Mouse (Mus musculus) lung, postnatal 4 days (tissue): Measurements from ENCODE around the gene Tjp2.
"Not testable (repeated sequence)": the region's sequence is repeated elsewhere in the genome, so short reads cannot be mapped to it uniquely, and the experiment has no call there.

Source experiments
- DNase-seq, 2 experiments: peaks; one replicate each; pipeline ENCODE4 v3.0.0; 2021

Gene Tjp2

DNA sequence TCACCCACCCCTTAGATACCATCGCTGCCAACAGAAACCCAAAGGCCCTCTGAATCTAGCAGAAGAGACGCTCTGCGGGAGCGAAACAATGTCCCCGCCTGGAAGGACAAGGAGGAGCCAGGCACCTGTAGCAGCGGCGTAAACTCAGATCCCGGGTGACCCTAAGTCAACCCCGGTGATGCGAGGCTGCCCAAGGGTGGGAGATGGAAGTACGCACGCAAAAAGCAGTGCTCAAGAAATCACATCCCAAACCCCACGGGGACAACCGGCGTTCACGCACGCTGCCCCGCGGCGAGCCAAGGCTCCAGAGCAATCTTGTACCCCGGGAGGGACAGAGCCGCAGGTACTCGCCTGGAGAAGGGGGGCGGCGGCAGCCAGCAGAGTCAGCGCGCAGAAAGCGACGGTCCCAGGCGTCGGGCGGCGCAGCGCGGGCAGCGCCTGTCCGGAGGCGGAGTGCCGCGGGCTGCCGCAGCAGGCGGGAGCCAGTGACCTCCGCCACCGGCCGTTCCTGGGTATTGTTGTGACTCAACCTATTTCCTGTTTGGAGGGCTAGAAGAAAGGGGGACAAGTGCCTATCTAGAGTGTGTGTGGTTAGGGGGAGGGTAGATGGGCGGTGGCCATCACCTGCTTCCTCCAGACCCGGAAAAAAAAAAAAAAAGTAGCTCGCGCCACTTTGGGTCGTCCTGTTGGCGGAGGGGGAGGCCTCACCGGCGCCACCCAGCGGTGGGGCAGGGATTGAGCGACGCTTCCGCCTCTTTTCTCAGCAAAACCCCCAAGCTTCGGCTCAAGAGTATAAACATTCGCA, at the start of gene Tjp2:
Gene Tjp2, minus strand, starts transcription at position 531 of the 805 bp plus-strand sequence.
- peak; percentile 83 to 90 for DNase-seq

DNA sequence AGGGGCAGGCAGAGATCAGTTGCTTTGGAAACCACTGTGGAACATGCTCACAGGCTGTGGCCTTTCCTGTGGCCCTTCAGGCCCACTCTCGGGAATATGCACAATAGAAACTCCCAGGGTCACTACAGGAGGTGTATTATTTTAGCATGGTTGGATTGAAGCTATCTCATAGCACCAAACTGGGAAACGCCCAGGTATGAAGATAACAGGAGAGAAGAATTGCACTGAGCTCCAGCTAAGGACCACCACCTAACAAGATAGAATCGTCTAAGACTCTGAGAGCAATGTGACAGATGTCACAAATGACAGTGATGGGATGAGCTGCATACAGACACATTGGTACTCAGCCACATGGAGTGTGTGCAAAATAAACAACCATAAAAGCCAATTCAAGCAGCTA, 49.5 kb upstream of the Tjp2 start:
- no peak for DNase-seq

- peak; percentile 82 to 87 for DNase-seq
Measured at GRCm38 (mm10) chr19:24271746-24272426, 47.1 kb upstream of the Tjp2 start.

DNA sequence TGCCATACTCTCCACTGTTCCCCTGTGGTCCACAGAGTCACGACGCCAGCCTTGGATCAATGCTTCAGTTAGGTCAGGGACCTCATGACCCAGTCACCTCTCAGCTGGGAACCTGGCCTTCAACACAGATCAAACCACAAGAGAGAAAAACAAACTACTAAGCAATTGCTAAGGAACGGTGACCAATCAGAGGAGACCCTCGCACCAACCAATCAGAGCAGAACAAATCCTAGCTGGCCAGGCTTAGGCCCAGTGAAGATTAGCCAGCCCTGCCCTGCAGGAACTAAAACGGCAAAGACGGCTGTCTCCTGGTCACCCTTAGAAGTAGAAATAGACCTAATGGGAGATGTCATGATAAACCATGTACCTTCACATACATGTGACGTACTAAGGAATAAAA, 46.5 kb upstream of the Tjp2 start:
- peak in 1 of 2 experiments; percentile 25 for DNase-seq

- DNase-seq = no peak
Measured at GRCm38 (mm10) chr19:24268531-24268930, 43.7 kb upstream of the Tjp2 start.

GRCm38 (mm10) chr19:24266046-24266830, 41.4 kb upstream of the Tjp2 start:
- DNase-seq = no peak

GRCm38 (mm10) chr19:24264991-24265390, 40.2 kb upstream of the Tjp2 start:
- peak; percentile 68 to 89 for DNase-seq

- no peak for DNase-seq
Measured at GRCm38 (mm10) chr19:24262736-24263135, 37.9 kb upstream of the Tjp2 start.

DNA sequence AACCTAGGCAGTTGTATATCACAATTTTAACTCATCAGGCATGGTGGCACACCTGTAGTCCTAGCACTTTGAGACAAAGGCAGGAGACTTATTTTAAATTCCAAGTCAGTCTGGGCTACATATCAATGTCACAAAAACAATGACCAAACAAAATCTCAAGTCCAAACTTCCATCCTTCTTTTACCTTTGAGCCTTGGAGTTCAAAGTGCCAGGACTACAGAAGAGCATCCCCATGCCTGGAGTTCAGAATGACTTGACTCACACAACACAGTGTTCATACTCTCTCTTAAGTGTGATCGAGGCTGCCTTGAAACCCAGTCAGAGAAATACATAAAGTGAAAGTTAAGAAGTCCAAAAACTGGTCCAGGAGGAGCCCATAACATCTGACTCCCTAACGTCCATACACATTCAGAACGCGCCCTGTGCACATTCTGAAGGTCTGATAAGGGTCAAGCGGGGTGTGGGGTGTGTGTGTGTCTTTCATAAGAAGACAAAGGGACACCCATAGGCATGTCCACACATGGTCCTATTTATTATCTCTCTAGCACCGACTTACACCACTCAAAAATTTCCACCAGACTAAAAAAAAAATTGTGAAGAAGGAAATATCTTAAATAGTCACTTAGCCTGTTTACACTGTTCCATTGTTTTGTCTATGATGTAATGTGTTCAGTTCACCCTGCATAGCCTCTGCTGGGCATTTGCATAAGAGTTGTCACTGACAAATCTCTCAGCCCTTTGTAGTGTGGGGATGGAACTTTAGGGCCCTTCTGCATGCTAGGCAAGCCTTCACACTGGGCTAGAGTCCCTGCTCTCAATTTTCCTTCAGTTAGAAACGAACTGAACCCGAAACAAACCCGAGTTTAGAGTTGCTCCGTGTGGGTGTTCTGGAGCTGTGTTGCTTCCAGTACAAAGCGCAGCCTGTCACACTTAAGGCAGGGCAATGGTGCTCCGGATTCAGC, 34.8 kb upstream of the Tjp2 start:
- DNase-seq = peak; percentile 40 to 42

GRCm38 (mm10) chr19:24258368-24258767, 33.5 kb upstream of the Tjp2 start:
- peak; percentile 31 to 46 for DNase-seq

DNA sequence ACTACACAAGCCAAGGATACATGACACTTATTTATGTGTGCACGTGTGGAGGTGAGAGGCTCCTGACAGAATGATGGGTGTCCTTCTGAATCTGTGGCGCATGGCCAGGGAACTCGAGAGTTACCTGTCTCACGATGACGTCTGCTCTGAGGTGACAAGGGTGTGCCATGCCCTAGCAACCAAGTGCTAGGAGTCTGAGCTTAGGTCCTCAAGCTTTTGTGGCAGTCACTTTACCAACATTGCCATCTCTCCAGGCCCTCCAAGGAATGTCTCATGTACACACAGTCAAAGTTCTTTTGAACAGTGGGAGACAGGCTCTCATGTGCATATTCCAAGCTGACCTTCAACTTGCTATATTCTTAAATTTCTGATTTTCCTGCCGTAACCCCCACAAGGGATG, 33.1 kb upstream of the Tjp2 start:
- no peak for DNase-seq

- DNase-seq = peak in 1 of 2 experiments; percentile 29
Measured at GRCm38 (mm10) chr19:24253657-24254260, 28.9 kb upstream of the Tjp2 start.

GRCm38 (mm10) chr19:24251869-24252268, 27.0 kb upstream of the Tjp2 start:
- peak; percentile 52 to 53 for DNase-seq

GRCm38 (mm10) chr19:24243340-24243739, 18.5 kb upstream of the Tjp2 start:
- DNase-seq = no peak

DNA sequence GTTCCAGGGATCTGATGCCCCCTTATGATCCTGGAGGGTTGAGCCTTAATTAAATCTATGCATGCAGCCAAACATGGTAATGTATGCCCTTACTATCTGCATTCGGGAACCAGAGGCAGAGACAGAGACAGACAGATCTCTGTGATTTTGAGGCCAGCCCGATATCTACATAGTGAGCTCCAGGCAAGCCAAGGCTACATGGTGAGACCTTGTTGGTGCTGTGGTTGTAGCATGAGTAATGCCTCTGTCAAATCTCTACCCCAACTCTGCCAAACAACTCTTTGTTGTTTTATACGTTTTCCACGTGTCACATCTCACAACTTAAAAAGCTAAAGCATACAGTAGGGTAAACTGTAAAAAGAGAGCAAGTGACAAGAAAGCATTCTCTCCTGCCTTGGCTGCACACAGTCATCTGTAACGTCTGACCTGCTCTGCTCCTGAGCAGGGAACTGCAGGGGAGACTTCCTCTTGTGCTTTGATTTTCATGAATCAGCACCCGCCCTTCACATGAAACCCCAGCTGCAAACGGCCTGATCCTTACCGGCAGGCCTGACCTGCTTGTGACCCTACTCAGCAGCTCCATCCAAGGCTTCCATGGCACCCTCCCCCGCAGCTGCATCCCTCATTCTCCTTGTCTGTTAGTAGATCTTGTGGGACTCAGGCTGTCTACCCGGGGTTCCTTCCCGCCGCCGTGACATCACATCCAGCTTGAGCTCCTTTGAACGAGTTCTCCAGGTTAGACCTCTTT, 17.1 kb upstream of the Tjp2 start:
- DNase-seq = no peak

DNA sequence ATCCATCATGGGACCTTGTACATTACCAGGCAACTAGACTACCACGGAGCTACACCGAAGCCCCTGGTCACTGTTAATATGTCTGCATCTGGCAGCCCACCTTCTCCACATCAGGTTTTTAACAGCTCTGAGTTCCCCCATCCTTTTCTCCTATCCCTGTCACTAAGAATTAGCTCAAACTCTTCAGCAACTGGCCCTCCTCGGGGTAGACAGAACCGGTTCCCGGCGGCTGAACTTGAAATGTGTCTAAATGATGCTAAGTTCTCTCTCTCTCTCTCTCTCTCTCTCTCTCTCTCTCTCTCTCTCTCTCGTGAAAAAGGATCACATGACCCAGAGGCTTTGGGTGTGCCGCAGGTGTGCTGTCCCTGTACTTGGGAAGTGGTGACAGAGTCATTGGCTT, 16.4 kb upstream of the Tjp2 start:
- DNase-seq = no peak

DNA sequence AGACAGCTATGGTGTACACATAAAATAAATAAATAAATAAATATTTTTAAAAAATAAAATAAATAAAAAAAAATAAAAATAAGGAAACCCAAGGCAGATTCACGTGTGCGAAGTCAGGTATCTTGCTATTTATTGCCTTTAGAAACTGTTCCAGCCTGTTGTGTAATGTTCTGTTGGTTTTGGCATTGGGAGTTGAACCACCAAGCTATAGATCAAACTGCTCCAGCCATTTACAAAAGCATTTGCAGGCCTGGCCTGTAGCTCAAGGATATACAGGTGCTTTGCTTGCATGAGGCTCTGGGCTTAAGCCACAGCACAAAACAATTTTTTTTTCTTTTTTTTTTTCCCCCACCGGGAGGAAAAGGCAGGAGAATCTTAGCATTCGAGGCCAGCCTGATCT, 13.2 kb upstream of the Tjp2 start:
- no peak for DNase-seq

DNA sequence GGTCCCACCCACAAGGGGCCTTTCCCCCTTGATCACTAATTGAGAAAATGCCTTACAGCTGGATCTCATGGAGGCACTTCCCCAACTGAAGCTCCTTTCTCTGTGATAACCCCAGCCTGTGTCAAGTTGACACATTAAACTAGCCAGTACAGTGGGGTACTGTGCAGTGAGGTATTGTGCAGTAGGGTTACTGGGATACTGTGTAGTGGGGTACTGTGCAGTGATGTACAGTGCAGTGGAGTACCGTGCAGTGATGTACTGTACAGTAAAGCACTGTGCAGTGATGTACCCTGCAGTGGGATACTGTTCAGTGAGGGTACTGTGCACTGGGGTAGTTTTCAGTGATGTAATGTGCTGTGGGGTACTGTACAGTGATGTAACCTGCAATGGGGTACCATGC, 7.5 kb upstream of the Tjp2 start:
- DNase-seq = not testable (repeated sequence)

GRCm38 (mm10) chr19:24225305-24225696, 471 bp upstream of the Tjp2 start:
- peak; percentile 71 to 85 for DNase-seq

DNA sequence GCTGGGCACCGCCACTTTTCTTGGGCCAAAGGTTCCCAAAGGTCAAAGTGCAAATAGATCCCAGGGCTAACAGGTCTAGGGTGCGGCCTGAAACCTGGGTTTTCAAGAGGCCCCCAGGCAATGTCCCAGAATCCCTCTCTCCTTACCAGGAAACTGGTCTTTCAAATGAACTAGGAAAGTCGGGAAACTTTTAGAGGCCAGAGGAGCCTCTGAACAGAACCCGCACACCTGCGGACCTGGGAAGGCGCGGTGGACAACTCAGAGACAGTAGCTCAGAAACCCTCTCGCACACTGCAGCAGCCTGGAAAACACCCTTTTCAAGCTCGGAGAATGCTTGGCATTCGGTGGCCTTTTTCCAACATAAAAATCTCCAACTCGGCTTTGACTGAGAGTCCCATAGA, 979 bp downstream of the Tjp2 start:
- DNase-seq = peak; percentile 31 to 33

- DNase-seq = no peak
Measured at GRCm38 (mm10) chr19:24221455-24221854, 3.4 kb downstream of the Tjp2 start.
